Mouse (Mus musculus): ENCODE data around the gene Svs1. TPM values are rescaled to one million over a fixed set of nuclear protein-coding genes. Genes with fewer than 3 reads are reported as not detected.
"Not testable (repeated sequence)": the region's sequence is repeated elsewhere in the genome, so short reads cannot be mapped to it uniquely, and the experiment has no call there.

The Svs1 gene
- polyA plus RNA-seq, 1 experiment from 2014 or later, result not detected

DNA sequence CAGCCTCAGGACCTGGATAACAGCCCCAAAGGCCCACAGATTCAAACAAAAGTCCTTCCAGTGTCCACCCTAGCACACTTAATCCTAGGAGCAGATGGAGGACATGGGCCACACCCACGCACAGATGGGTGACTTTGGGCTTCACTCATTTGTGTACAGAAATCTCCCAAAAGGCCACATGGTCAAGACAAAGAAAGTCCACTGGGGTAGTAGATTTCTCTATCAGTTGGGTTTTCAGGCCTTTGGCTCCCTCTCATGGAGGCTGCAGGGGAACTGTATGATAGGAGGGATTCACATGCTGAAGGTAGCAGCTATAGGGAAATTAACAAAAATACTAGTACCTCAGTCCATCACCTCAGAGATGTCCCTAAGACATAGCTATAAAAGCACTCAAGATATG, 28.6 kb upstream of the Svs1 start:
- no peaks in the 10 kb centered on the region for H3K9me3 ChIP-seq (ENCODE audit: control insufficient read depth, low read length)
- WGBS, result 47% methylated on average over 1 of the region's 1 CpGs
- ATAC-seq (ENCODE audit: insufficient number of reproducible peaks, insufficient read depth, low FRiP score, low read depth), result no peak
- H3K4me1 ChIP-seq (ENCODE audit: control insufficient read depth in 2 of 2, insufficient read depth in 2 of 2, low read length in 2 of 2), result no peaks in the 10 kb centered on the region
- no peaks in the 10 kb centered on the region for H3K36me3 ChIP-seq (ENCODE audit: control insufficient read depth, insufficient read depth, low read length)
- no peak overlapping the region for H3K4me3 ChIP-seq (ENCODE audit: control insufficient read depth in 1 of 2, insufficient read depth in 1 of 2, low read depth in 1 of 2, low read length in 2 of 2)
- H3K27ac ChIP-seq (replicated peaks in 1 of 2; ENCODE audit: control insufficient read depth in 1 of 2, insufficient read depth in 1 of 2, low read depth in 2 of 2, low read length in 2 of 2), result no peak overlapping the region
- H3K4me2 ChIP-seq (ENCODE audit: low read length), result no peak overlapping the region
- no peak overlapping the region for H3K9ac ChIP-seq (ENCODE audit: low read length)
- H3K27me3 ChIP-seq (ENCODE audit: control insufficient read depth, insufficient read depth, low read length), result no peaks in the 10 kb centered on the region

DNA sequence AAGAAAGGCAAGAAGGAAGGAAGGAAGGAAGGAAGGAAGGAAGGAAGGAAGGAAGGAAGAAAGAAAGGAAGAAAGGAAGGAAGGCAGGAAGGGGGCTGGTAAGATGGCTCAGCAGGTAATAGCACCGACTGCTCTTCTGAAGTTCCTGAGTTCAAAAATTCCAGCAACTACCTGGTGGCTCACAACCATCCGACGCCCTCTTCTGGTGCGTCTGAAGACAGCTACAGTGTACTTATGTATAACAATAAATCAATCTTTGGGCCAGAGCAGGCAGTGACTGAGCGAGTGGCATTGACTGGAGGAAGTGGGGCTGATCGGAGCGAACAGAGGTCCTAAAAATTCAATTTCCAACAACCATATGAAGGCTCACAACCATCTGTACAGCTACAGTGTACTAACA, 27.5 kb upstream of the Svs1 start:
- not testable (repeated sequence) for H3K9me3 ChIP-seq (ENCODE audit: control insufficient read depth, low read length); H3K4me2 ChIP-seq (ENCODE audit: low read length); H3K4me3 ChIP-seq (ENCODE audit: control insufficient read depth in 1 of 2, insufficient read depth in 1 of 2, low read depth in 1 of 2, low read length in 2 of 2); H3K36me3 ChIP-seq (ENCODE audit: control insufficient read depth, insufficient read depth, low read length); H3K4me1 ChIP-seq (ENCODE audit: control insufficient read depth in 2 of 2, insufficient read depth in 2 of 2, low read length in 2 of 2); H3K9ac ChIP-seq (ENCODE audit: low read length); H3K27ac ChIP-seq (replicated peaks in 1 of 2; ENCODE audit: control insufficient read depth in 1 of 2, insufficient read depth in 1 of 2, low read depth in 2 of 2, low read length in 2 of 2); H3K27me3 ChIP-seq (ENCODE audit: control insufficient read depth, insufficient read depth, low read length); ATAC-seq (ENCODE audit: insufficient number of reproducible peaks, insufficient read depth, low FRiP score, low read depth)
- 28% methylated on average over 7 of the region's 7 CpGs for WGBS

DNA sequence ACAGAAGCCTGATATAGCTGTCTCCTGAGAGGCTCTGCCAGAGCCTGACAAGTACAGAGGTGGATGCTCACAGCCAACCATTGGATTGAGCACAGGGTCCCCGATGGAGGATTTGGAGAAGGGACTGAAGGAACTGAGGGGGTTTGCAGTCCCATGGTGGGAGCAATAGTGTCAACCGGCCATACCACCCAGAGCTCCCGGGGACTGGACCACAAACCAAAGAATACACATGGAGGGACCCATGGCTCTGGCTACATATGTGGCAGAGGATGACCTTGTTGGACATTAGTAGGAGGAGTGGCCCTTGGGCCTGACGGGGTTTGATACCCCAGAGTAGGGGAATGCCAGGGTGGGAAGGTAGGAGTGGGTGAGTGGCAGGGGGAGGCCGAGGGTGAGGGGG, 20.0 kb upstream of the Svs1 start:
- H3K4me3 ChIP-seq (ENCODE audit: control insufficient read depth in 1 of 2, insufficient read depth in 1 of 2, low read depth in 1 of 2, low read length in 2 of 2); H3K4me1 ChIP-seq (ENCODE audit: control insufficient read depth in 2 of 2, insufficient read depth in 2 of 2, low read length in 2 of 2); H3K4me2 ChIP-seq (ENCODE audit: low read length); ATAC-seq (ENCODE audit: insufficient number of reproducible peaks, insufficient read depth, low FRiP score, low read depth); H3K9me3 ChIP-seq (ENCODE audit: control insufficient read depth, low read length); H3K9ac ChIP-seq (ENCODE audit: low read length); H3K36me3 ChIP-seq (ENCODE audit: control insufficient read depth, insufficient read depth, low read length); H3K27ac ChIP-seq (replicated peaks in 1 of 2; ENCODE audit: control insufficient read depth in 1 of 2, insufficient read depth in 1 of 2, low read depth in 2 of 2, low read length in 2 of 2); H3K27me3 ChIP-seq (ENCODE audit: control insufficient read depth, insufficient read depth, low read length): not testable (repeated sequence)
- 74% methylated on average over 5 of the region's 5 CpGs for WGBS

DNA sequence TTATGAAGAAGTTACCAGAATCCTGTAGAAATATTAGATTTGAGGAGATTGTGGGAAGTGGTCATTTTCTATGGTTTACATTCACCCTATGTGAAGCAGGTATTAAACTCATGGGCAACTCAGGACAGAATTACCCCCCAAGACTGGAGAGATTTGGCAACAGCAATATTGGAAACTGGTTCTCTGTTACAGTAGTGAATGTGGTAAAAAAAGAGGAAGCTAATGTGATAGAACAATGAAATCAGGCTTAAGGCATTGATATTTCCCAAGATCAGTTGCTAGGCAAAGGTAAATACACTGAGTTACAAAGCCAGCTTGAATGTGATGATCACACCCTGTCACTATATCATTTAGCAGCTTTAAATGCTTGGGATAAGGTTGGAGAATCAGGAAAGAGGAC, 18.8 kb upstream of the Svs1 start:
- no peaks in the 10 kb centered on the region for H3K4me1 ChIP-seq (ENCODE audit: control insufficient read depth in 2 of 2, insufficient read depth in 2 of 2, low read length in 2 of 2)
- no peaks in the 10 kb centered on the region for H3K36me3 ChIP-seq (ENCODE audit: control insufficient read depth, insufficient read depth, low read length)
- H3K4me2 ChIP-seq (ENCODE audit: low read length), result no peak overlapping the region
- no peak overlapping the region for H3K27ac ChIP-seq (replicated peaks in 1 of 2; ENCODE audit: control insufficient read depth in 1 of 2, insufficient read depth in 1 of 2, low read depth in 2 of 2, low read length in 2 of 2)
- H3K9me3 ChIP-seq (ENCODE audit: control insufficient read depth, low read length), result no peaks in the 10 kb centered on the region
- no peak for ATAC-seq (ENCODE audit: insufficient number of reproducible peaks, insufficient read depth, low FRiP score, low read depth)
- no peaks in the 10 kb centered on the region for H3K27me3 ChIP-seq (ENCODE audit: control insufficient read depth, insufficient read depth, low read length)
- no peak overlapping the region for H3K4me3 ChIP-seq (ENCODE audit: control insufficient read depth in 1 of 2, insufficient read depth in 1 of 2, low read depth in 1 of 2, low read length in 2 of 2)
- H3K9ac ChIP-seq (ENCODE audit: low read length), result no peak overlapping the region

- no peak for ATAC-seq (ENCODE audit: insufficient number of reproducible peaks, insufficient read depth, low FRiP score, low read depth)
- no peak within 1 kb of the TSS for H3K4me2 ChIP-seq (ENCODE audit: low read length)
- H3K27me3 ChIP-seq (ENCODE audit: control insufficient read depth, insufficient read depth, low read length), result no peaks in the 10 kb centered on the region
- WGBS, result 60% methylated on average over 2 of the region's 2 CpGs
- no peaks in the 10 kb centered on the region for H3K9me3 ChIP-seq (ENCODE audit: control insufficient read depth, low read length)
- H3K9ac ChIP-seq (ENCODE audit: low read length), result no peak within 1 kb of the TSS
- no peaks in the 10 kb centered on the region for H3K36me3 ChIP-seq (ENCODE audit: control insufficient read depth, insufficient read depth, low read length)
- no peak within 1 kb of the TSS for H3K4me3 ChIP-seq (ENCODE audit: control insufficient read depth in 1 of 2, insufficient read depth in 1 of 2, low read depth in 1 of 2, low read length in 2 of 2)
- H3K27ac ChIP-seq (replicated peaks in 1 of 2; ENCODE audit: control insufficient read depth in 1 of 2, insufficient read depth in 1 of 2, low read depth in 2 of 2, low read length in 2 of 2), result no peak within 1 kb of the TSS
- H3K4me1 ChIP-seq (ENCODE audit: control insufficient read depth in 2 of 2, insufficient read depth in 2 of 2, low read length in 2 of 2), result no peaks in the 10 kb centered on the region
These were observed 12.0 kb upstream of the Svs1 start, which contains the start of gene Doxl2 for GRCm38 (mm10) chr6:48974663-48975062. Doxl2 (plus strand) TSS chr6:48974963.

DNA sequence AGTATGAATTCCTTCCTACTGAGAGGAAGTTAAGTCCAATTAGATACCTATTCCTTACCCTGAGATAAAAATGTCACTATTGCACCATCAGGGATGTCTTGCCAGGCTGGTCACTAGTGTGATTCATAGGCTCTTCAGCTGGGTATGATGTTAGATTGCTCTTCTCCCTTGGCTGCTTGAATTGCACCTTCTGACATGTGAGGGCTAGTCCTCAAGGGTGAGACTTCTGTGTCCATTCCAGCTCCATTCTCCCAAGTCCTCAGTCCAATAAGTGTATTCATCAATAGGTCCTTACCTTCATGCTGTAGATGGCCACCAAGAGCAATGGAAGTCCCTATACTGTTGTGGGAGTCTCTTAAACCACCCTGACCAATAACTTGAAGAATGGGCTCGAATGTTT, 7.0 kb upstream of the Svs1 start:
- H3K27me3 ChIP-seq (ENCODE audit: control insufficient read depth, insufficient read depth, low read length), result no peaks in the 10 kb centered on the region
- no peak overlapping the region for H3K4me2 ChIP-seq (ENCODE audit: low read length)
- no peaks in the 10 kb centered on the region for H3K36me3 ChIP-seq (ENCODE audit: control insufficient read depth, insufficient read depth, low read length)
- WGBS, result 31% methylated on average over 1 of the region's 1 CpGs
- no peak overlapping the region for H3K27ac ChIP-seq (replicated peaks in 1 of 2; ENCODE audit: control insufficient read depth in 1 of 2, insufficient read depth in 1 of 2, low read depth in 2 of 2, low read length in 2 of 2)
- H3K9me3 ChIP-seq (ENCODE audit: control insufficient read depth, low read length), result no peaks in the 10 kb centered on the region
- no peak for ATAC-seq (ENCODE audit: insufficient number of reproducible peaks, insufficient read depth, low FRiP score, low read depth)
- no peak overlapping the region for H3K9ac ChIP-seq (ENCODE audit: low read length)
- no peak overlapping the region for H3K4me3 ChIP-seq (ENCODE audit: control insufficient read depth in 1 of 2, insufficient read depth in 1 of 2, low read depth in 1 of 2, low read length in 2 of 2)
- no peaks in the 10 kb centered on the region for H3K4me1 ChIP-seq (ENCODE audit: control insufficient read depth in 2 of 2, insufficient read depth in 2 of 2, low read length in 2 of 2)

DNA sequence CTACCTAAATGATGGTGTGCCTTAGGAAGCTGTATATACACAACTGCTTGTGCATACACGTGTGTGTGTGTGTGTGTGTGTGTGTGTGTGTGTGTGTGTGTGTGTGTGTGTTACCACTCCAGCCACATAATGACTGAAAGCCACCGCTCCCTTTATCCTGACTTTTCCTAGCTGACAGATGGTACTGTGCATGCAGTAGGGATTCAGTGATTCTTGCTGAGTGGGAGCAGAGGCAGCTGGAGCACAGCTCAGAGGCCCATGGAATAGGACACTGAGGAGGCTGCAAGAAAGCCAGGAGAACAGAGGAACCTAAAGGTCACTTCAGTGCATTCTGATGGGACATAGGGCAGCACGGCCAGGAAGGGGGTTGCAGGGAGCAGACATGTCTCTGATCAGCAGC, 4.4 kb upstream of the Svs1 start:
- ATAC-seq (ENCODE audit: insufficient number of reproducible peaks, insufficient read depth, low FRiP score, low read depth), result no peak
- H3K9me3 ChIP-seq (ENCODE audit: control insufficient read depth, low read length), result no peaks in the 10 kb centered on the region
- H3K4me3 ChIP-seq (ENCODE audit: control insufficient read depth in 1 of 2, insufficient read depth in 1 of 2, low read depth in 1 of 2, low read length in 2 of 2), result no peak overlapping the region
- 69% methylated on average over 3 of the region's 3 CpGs for WGBS
- no peaks in the 10 kb centered on the region for H3K4me1 ChIP-seq (ENCODE audit: control insufficient read depth in 2 of 2, insufficient read depth in 2 of 2, low read length in 2 of 2)
- H3K27ac ChIP-seq (replicated peaks in 1 of 2; ENCODE audit: control insufficient read depth in 1 of 2, insufficient read depth in 1 of 2, low read depth in 2 of 2, low read length in 2 of 2), result no peak overlapping the region
- no peak overlapping the region for H3K9ac ChIP-seq (ENCODE audit: low read length)
- H3K27me3 ChIP-seq (ENCODE audit: control insufficient read depth, insufficient read depth, low read length), result no peaks in the 10 kb centered on the region
- H3K4me2 ChIP-seq (ENCODE audit: low read length), result no peak overlapping the region
- no peaks in the 10 kb centered on the region for H3K36me3 ChIP-seq (ENCODE audit: control insufficient read depth, insufficient read depth, low read length)

GRCm38 (mm10) chr6:48989971-48990370, 3.3 kb downstream of the Svs1 start:
- H3K4me2 ChIP-seq (ENCODE audit: low read length), result no peak overlapping the region
- H3K4me1 ChIP-seq (ENCODE audit: control insufficient read depth in 2 of 2, insufficient read depth in 2 of 2, low read length in 2 of 2), result no peaks in the 10 kb centered on the region
- H3K36me3 ChIP-seq (ENCODE audit: control insufficient read depth, insufficient read depth, low read length), result no peaks in the 10 kb centered on the region
- H3K27ac ChIP-seq (replicated peaks in 1 of 2; ENCODE audit: control insufficient read depth in 1 of 2, insufficient read depth in 1 of 2, low read depth in 2 of 2, low read length in 2 of 2), result no peak overlapping the region
- H3K4me3 ChIP-seq (ENCODE audit: control insufficient read depth in 1 of 2, insufficient read depth in 1 of 2, low read depth in 1 of 2, low read length in 2 of 2), result no peak overlapping the region
- WGBS, result 86% methylated on average over 5 of the region's 5 CpGs
- no peaks in the 10 kb centered on the region for H3K9me3 ChIP-seq (ENCODE audit: control insufficient read depth, low read length)
- H3K9ac ChIP-seq (ENCODE audit: low read length), result no peak overlapping the region
- H3K27me3 ChIP-seq (ENCODE audit: control insufficient read depth, insufficient read depth, low read length), result no peaks in the 10 kb centered on the region
- ATAC-seq (ENCODE audit: insufficient number of reproducible peaks, insufficient read depth, low FRiP score, low read depth), result no peak
